Mouse (Mus musculus): ENCODE results near the gene Trex2.

DNA sequence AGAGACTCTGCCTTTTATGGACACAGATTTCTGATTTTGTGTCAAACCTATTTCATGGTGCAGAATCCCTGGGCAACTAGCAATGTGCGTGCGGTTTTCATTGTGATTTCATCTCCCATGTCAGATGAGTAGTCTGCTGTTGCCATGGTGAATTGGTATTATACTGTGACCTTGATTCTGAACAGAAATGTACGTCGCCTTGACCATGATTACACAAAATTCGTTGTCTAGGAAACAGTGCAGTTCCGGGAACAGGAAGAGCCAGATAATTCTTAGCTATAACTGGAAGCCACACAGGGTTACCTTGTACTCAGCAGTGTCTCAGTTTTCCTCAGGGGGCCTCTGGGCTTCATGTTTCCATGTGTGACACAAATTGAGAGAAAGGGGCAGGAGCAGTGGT lies 50.7 kb downstream of the Trex2 start:
- TF ChIP-seq CTCF (IDR thresholded peaks at IDR 0.05; ENCODE audit: borderline replicate concordance, insufficient read depth, low read length) (no peak), POLR2A (IDR thresholded peaks at IDR 0.05; ENCODE audit: low read depth, low read length) (no peak)

Data from embryonic fibroblast, embryonic 13.5 days (primary cell).